Mouse (Mus musculus) megakaryocyte, embryonic 14.5 days (primary cell): ENCODE measurements around the gene Nek8. TPM values are rescaled to one million over a fixed set of nuclear protein-coding genes. Genes with fewer than 3 reads are reported as not detected.

Source experiments
- H3K27me3 ChIP-seq: replicated peaks from 2 replicates; pipeline ENCODE3; 2012; ENCODE audit warnings: inconsistent platforms
- H3K36me3 ChIP-seq: replicated peaks from 2 replicates; pipeline ENCODE3; 2012; ENCODE audit warnings: low read length, inconsistent platforms, mixed read lengths
- H3K4me1 ChIP-seq: 2 replicates; pipeline ENCODE4 v1.6.1; 2012; ENCODE audit warnings: inconsistent platforms
- H3K4me3 ChIP-seq: replicated peaks from 2 replicates; pipeline ENCODE3; 2012; ENCODE audit warnings: moderate library complexity, mild to moderate bottlenecking, inconsistent platforms
- H3K9me3 ChIP-seq: 2 replicates; pipeline ENCODE4 v1.6.1; 2012; ENCODE audit warnings: inconsistent platforms
- FLI1 ChIP-seq: IDR thresholded peaks from 2 replicates; pipeline ENCODE4 v1.6.1; 2012; ENCODE audit warnings: low read length, inconsistent platforms, mixed read lengths
- GATA1 ChIP-seq: IDR thresholded peaks from 3 replicates; pipeline ENCODE4 v1.6.1; 2012; ENCODE audit warnings: mixed read lengths, low read length, inconsistent platforms, borderline replicate concordance
- polyA plus RNA-seq: library from polyadenylated mRNA; stranded (reverse); fragments of >175 nt; gene quantifications from 2 replicates; pipeline ENCODE4 v1.2.3, GENCODE M21; 2012; ENCODE audit warnings: low replicate concordance; ENCODE audit not compliant: insufficient read depth

Nek8 gene
- polyA plus RNA-seq, 1 experiment, result 2.2 TPM

DNA sequence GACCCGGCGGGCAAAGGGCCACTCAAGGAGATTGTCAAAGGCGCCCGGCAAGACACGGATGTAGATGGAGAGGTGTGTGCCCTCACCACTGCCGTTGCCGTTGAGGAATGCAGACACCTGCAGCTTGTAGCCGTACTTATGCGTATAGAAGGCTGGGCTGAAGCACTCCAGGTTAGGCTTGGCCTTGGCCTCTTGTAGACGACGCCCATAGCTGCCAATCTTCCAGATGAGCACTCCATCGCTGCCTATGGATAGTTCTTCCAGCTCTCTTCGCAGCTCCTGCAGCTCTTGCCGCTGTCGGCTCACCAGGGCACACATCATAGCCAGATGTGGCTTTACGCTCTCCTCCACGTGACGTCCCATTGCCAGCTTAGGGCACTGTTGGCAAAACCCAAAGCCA, 16.3 kb downstream of the Nek8 start:
- H3K27me3 ChIP-seq, result peaks cover 39% of the 10 kb centered on the region
- H3K4me1 ChIP-seq, result peaks cover 64% of the 10 kb centered on the region
- H3K36me3 ChIP-seq, result peaks cover 65% of the 10 kb centered on the region
- no peak overlapping the region for H3K4me3 ChIP-seq
- no peaks in the 10 kb centered on the region for H3K9me3 ChIP-seq
- TF ChIP-seq GATA1 (no peak), FLI1 (no peak)

DNA sequence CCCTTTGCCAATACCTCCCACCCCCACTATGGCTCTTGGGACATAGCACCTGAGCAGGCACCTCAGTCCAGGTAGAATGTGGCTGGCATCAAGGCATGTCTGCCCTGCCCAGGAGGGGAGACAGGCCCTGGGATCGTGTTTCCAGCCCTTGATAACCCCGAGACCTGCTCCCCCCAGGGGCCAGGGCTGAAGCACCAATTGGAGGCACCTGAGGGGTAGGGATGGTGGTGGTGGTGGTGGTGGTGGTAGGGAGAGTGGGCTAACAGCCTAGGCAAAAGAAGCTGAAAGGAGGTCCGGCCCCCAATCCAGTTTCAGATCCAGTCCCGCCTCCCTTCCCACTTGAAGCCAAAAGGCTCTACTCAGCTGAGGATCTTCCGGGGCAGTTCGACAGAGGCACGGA, 16.9 kb downstream of the Nek8 start:
- no peak for TF ChIP-seq GATA1
- no peak for TF ChIP-seq FLI1
- Histone ChIP-seq H3K27me3 (peaks cover 33% of the 10 kb centered on the region), H3K4me3 (no peak overlapping the region), H3K4me1 (peaks cover 64% of the 10 kb centered on the region), H3K36me3 (peaks cover 72% of the 10 kb centered on the region), H3K9me3 (no peaks in the 10 kb centered on the region)

DNA sequence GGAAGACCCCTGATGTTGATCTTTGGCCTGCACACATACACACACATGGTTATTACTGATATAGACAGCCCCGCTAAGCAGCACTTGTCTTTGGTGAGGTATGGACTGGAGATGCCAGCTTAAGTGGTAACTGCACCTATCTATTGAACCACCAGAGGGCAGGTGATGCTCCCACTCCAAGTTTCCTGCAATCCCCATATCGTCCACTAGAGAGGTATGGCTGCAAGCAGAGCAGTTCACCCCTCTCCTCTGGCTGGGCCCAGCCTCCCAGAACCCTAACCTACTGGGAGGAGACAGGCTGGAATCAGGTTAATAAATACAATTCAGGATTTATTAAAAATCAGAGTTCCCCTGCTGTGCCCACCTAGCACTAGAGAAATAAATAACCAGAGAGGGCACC, 17.4 kb downstream of the Nek8 start:
- Histone ChIP-seq H3K4me1 (peaks cover 64% of the 10 kb centered on the region), H3K36me3 (peaks cover 76% of the 10 kb centered on the region), H3K4me3 (no peak overlapping the region), H3K27me3 (peaks cover 28% of the 10 kb centered on the region), H3K9me3 (no peaks in the 10 kb centered on the region)
- no peak for TF ChIP-seq GATA1
- TF ChIP-seq FLI1, result no peak

DNA sequence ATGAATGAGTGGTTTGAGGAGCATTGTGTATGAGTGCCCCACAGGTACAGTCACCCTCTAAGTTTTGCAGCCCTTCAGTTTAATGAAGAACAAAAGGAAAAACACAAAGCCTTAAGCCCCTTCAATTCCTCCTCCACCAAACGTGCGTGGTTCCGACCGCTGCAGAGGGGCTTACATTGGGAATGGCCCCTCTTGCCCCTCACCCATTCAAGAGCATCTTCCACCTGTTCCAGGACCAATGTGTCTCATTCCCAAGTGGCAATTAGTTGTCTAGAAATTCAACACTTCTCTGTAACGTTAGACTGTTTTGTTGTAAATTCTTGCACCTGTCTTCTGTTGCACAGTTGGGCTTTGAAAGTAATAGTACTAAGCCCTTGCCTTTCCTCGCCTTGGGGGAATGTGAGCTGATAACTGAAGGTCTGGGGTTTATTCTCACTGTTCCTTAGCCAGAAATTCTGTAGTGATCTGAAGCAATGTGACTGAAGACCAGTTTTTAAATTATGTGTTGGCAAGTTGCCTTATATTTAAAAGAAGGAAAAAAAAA, 20.2 kb downstream of the Nek8 start:
- TF ChIP-seq FLI1, result no peak
- no peak for TF ChIP-seq GATA1
- H3K4me3 ChIP-seq, result no peak overlapping the region
- H3K9me3 ChIP-seq, result no peaks in the 10 kb centered on the region
- H3K4me1 ChIP-seq, result peaks cover 51% of the 10 kb centered on the region
- H3K27me3 ChIP-seq, result peaks cover 4% of the 10 kb centered on the region
- peaks cover 90% of the 10 kb centered on the region for H3K36me3 ChIP-seq

DNA sequence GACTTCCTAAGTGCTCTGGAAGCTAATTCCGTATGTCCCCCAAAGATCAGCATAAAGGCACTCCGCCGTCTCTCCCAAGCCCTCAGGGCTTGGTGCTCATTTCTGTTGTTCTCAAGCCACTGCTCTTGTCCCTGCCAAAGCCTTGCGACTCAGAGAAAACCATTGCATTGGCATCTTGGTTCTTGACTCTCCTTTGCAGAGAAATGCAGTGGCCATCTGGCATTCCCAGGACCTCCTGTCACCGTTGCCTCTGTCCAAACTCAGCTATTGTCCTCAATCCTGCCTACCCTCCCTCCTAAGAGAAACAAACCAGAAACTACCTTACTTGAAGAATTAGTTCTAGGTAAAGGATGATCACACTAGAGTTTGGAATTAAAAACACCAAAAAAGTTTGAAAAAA, 20.8 kb downstream of the Nek8 start:
- peaks cover 90% of the 10 kb centered on the region for H3K36me3 ChIP-seq

DNA sequence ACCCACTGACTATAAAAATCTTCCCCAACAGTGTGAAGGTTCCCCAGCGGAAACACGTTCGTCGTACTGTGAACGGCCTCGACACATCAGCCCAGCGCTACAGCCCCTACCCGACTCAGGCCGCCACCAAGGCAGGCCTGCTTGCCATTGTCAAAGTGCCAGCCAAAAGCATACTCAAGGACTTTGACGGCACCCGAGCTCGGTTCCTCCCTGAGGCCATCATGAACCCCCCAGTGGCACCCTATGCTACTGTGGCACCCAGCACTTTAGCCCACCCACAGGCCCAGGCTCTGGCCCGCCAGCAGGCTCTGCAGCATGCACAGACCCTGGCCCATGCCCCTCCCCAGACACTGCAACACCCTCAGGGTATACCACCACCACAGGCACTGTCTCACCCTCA, 22.7 kb downstream of the Nek8 start:
- TF ChIP-seq FLI1 (no peak), GATA1 (no peak)
- peaks cover 34% of the 10 kb centered on the region for H3K4me1 ChIP-seq
- H3K4me3 ChIP-seq, result no peak overlapping the region
- H3K9me3 ChIP-seq, result no peaks in the 10 kb centered on the region
- H3K27me3 ChIP-seq, result no peaks in the 10 kb centered on the region
- H3K36me3 ChIP-seq, result peaks cover 93% of the 10 kb centered on the region

More for the DNA sequence above, 20.8 kb downstream of the Nek8 start:
- Histone ChIP-seq H3K9me3 (no peaks in the 10 kb centered on the region), H3K4me1 (peaks cover 45% of the 10 kb centered on the region), H3K27me3 (peaks cover 2% of the 10 kb centered on the region), H3K4me3 (no peak overlapping the region)
- TF ChIP-seq FLI1 (no peak), GATA1 (no peak)

DNA sequence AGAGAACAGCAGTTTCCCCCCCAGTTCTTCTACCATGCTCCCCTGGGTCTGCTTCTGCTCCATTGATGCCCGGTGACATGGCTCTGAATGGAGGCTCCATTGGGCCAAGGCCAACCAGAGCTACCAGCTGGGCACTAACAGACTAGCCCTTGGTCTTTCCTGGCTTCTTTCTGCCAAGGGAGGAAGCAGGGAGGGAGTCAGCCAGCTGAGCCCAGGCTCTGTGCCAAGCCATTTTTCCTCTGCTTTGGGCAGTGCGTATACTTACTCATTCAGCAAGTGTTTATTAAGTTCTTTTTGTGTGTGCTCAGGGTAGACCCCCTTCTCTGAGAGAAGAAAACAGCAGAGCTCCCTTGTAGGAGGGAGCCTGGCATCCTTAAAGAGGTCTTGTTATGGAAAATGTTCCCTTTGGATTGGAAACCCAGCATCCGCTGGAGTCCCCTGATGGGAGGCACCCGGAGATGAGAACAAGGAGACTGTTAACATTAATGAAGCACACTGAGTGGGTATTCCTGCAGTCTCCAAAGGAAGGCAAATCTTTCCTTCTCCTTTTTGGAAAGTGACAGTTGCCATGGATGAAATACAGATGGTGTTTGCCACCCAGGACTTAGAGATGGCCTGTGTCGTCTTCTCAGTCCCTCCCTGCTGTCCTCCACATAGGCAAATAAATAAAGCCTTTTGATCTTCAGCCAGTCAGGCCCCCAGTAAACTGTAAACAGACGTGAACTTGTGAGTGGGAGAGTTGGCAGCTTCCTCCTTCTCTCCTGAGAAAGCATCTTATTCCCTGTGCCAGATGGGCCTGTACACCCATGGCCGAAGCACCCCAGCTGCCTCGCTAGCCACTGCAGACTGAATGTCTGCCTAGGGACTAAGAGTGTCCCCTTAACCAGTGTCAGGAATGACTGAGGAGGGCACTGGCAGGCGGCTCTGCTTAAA, 23.9 kb downstream of the Nek8 start:
- TF ChIP-seq GATA1 (no peak), FLI1 (no peak)
- H3K36me3 ChIP-seq, result peaks cover 93% of the 10 kb centered on the region
- no peaks in the 10 kb centered on the region for H3K27me3 ChIP-seq
- H3K4me1 ChIP-seq, result peaks cover 39% of the 10 kb centered on the region
- H3K9me3 ChIP-seq, result no peaks in the 10 kb centered on the region
- no peak overlapping the region for H3K4me3 ChIP-seq

DNA sequence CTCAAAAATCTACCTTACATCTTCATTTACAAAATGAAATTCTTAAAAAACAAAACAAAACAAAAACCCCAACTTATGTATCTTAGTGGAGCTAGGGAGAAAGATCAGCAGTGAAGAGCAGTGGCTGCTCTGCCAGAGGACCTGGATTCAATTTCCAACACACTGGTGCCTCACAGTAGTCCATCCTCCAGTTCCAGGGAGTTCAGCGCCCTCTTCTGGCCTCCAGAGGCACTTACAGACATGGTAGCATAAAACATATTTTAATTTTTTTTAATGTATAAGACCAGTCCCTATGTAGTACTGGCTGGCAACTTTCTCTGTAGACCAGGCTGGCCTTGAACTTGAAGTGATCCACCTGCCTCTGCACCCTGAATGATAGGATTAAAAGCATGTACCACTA, 25.3 kb downstream of the Nek8 start:
- Histone ChIP-seq H3K36me3 (peaks cover 94% of the 10 kb centered on the region), H3K4me1 (peaks cover 46% of the 10 kb centered on the region), H3K9me3 (no peaks in the 10 kb centered on the region), H3K27me3 (no peaks in the 10 kb centered on the region), H3K4me3 (no peak overlapping the region)
- TF ChIP-seq GATA1 (no peak), FLI1 (no peak)

DNA sequence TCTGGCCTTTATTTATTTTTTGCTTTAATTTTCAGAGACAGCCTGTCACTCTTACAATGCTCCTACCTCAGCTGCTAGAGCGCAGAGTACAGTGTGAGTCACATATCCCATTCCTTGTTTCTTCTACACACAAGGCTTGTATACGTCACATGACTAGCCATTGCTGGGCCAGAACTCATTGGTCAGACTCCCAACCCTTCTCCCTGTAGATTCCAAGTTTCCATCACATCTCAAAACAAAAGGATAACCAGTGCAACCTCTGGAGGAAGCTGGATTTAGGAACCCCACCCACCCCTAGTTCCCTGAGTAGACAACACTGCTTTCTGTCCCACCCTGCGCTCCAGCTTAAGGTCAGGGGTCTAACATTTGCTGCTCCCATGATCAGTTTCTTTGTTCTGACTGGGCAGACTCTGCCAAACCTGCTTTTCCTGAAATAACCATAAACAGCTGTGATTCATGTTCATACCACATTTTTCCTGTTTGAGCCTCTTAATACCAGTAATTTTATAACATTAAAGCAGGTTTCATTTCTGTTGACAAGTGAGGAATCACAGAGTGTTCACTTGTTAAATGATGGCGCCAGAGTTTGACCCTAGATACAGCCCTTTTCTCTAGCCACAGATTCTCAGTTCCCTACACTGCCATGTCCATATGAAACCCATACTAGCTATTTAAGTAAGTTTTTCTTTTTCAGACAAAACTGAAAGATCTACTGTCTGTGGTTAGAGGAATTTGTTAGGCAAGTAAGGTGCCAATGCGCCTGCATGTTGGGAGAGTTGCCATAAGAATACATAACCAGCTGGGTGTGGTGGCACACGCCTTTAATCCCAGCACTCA, 29.6 kb downstream of the Nek8 start:
- no peak overlapping the region for H3K4me3 ChIP-seq
- H3K27me3 ChIP-seq, result no peaks in the 10 kb centered on the region
- H3K4me1 ChIP-seq, result peaks cover 28% of the 10 kb centered on the region
- no peak for TF ChIP-seq GATA1
- TF ChIP-seq FLI1, result no peak
- no peaks in the 10 kb centered on the region for H3K9me3 ChIP-seq
- peaks cover 92% of the 10 kb centered on the region for H3K36me3 ChIP-seq
